Mouse (Mus musculus) T-helper 17 cell (primary cell): ENCODE measurements around the gene Fignl2.

ENCODE experiments used
- in situ Hi-C, 2 experiments: fragments of 300-600 bp; cut with MboI, MseI; formaldehyde crosslinking; loops; 1 replicate in 1 of 2; 2 replicates in 1 of 2; pipeline ENCODE4 v1.15.1; 2025; ENCODE audit warnings: high pct_unique_total_duplicates in 2 of 2

Fignl2 gene

DNA sequence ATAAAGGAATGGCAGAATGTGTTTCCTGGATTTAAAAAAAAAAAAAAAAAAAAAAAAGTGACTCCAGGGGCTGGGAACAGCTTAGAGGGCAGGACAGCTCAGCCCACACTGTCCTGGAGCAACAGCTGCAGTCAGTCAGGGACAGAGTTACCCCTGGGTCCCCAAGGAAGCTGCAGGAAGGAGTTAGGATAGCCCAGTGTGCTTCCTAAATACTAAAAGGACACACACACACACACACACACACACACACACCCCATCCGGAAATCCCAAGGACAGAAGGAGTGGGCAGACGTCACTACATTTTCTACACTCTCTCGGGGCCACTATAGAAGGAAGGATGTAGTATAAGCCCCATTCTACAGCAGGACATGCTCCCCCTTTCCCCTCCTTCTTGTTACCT is 10.3 kb downstream of the Fignl2 start:
- in situ Hi-C loops: loop anchor here in 1 of 2 experiments (10.0 kb wide), 1 partner anchor 577 kb away; the partner anchor contains the start of gene Gm5478

DNA sequence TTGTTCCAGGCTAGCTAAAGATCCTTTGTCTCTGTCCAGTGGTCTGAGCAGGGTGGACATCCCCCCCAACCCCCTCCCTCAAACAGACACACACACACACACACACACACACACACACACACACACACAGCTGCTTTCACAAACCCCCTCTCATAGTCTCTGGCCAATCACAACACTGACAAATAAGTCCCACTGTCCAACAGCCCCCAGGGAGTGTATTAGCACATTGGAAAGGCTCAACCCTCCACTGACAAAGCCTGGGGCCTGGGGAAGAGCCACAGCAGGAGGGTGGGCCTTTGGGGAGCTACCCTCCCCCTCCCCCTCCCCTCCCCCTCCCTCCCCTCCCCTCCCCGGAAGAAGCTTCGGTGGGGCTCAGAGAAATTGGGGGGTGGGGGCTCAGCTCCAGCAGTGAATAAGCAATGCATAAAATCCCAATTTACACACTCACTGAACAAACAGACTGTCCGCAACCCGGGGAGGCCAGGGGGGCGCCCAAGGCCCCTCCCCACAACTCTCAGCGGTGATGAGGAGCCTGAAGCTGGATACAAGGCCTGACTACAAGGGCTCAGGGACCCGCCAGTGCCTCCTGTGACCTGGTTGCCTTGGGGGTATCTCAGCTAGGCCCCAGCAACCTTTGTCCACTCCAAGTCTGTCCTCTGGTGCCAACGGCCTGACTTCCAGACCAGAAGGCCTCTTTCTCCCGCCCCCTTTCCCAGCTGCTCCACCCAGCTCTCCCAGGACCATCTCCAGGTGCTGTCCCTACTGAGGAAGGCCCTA is 11.3 kb downstream of the Fignl2 start:
- in situ Hi-C loops: loop anchor here in 1 of 2 experiments (10.0 kb wide), 1 partner anchor 578 kb away; the partner anchor contains the start of gene Gm5478

GRCm38 (mm10) chr15:101066364-101066847 is 12.0 kb downstream of the Fignl2 start:
- in situ Hi-C loops: loop anchor here in 1 of 2 experiments (10.0 kb wide), 1 partner anchor 578 kb away; the partner anchor contains the start of gene Gm5478

GRCm38 (mm10) chr15:101065069-101065468 is 13.3 kb downstream of the Fignl2 start:
- in situ Hi-C loops: loop anchor here in 1 of 2 experiments (10.0 kb wide), 1 partner anchor 580 kb away; the partner anchor contains the start of gene Gm5478

- in situ Hi-C loops: loop anchor here in 1 of 2 experiments (10.0 kb wide), 1 partner anchor 584 kb away; the partner anchor contains the start of gene Gm5478
Measured at GRCm38 (mm10) chr15:101060280-101060852, 18.0 kb downstream of the Fignl2 start.

DNA sequence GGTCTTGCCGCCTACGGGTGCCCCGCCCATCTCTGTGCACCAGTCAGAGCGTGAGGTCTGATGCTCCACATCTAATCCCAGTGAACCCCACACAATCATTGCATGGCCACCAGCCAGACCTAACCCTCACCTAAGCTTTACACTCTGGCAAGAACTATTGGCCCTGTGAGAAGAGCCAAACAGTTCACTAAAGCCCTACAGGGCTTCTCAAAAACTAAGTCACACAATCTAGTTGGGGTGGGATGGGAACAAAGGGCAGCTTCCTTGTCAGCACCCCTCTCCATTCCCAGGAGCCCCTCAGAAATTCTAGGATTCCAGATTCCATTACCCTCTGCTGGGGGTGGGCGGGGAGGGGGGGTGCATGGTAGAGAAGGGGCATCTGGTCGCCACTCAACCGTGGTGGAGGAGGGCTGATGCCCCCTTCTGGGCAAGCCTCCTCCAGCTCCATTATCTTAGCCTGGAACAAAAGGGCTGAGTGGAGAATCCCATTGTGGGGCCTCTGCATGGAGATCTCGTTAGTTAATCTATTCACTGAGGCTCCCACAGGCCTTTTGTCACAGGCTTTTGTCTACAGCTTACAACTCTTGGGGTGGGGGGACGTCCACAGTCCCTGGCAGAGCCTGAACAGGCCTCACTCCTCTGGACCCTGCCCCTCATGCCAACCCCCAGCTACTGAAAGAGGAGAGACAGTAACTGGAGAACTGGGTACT is 18.6 kb downstream of the Fignl2 start:
- in situ Hi-C loops: loop anchor here in 1 of 2 experiments (10.0 kb wide), 1 partner anchor 585 kb away; the partner anchor contains the start of gene Gm5478

GRCm38 (mm10) chr15:101056225-101056624 is 22.1 kb downstream of the Fignl2 start:
- in situ Hi-C loops: no loop called here

DNA sequence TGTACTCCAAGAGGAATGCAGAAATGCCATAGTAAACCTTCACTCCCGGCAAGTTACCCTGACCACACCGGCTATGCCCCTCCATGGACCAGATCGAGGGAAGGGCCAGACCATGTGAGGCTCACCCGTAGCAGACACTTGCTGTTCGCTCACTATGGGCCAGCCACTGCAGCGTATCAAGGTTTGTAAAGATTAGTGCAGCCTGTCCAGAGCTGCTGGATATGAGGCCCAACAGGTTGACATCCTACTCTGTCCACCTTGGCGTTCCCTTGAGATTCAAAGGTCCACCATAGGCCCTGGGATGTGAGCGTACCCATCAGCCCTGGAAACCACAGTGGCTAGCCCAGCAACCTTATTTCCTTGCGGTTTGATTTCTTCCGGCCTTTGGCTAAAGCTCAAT is 23.8 kb downstream of the Fignl2 start:
- in situ Hi-C loops: no loop called here

- in situ Hi-C loops: no loop called here
Measured at GRCm38 (mm10) chr15:101053832-101054459, 24.4 kb downstream of the Fignl2 start.

DNA sequence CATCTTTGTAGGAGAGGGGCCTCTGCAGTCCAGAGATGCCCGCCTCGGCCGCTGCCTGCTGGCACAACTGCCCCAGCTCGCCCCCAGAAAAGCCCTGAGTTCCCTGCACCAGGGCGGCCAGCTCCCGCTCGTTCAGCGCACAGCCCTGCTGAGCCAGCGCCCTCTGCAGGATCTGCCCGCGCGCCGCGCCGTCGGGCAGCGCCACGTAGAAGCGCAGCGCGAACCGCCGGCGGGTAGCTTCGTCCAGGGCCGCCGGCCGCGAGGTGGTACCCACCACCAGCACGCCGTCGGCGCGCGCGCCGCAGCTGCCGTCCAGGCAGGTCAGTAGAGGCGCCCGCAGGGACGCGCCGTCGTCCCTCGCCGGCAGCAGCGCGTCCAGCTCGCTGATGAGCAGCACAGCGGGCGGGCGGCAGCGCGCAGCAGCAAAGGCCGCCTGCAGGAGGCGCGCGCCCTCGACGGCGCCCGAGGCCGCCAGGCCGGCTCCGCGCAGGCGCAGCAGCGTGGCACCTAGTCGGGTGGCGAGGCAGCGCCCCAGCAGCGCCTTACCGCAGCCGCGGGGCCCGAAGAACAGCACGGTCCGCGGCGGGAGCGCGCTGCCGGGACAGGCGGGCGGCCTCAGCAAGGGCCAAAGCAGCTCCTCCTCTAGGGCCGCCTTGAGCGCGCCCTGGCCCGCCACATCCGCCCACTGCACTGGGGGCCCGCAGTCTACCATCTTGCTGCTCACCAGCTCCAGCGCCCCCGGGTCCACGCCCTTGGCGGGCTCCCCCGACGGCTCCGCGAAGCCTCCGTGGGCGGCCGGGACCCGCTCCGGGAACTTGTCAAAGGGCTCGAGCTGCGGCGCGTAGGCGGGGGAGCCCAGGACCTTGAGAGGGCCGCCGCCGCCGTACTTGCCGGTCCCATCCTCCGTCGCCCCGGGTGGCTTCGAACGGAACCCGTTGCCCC is 25.5 kb downstream of the Fignl2 start:
- in situ Hi-C loops: no loop called here

DNA sequence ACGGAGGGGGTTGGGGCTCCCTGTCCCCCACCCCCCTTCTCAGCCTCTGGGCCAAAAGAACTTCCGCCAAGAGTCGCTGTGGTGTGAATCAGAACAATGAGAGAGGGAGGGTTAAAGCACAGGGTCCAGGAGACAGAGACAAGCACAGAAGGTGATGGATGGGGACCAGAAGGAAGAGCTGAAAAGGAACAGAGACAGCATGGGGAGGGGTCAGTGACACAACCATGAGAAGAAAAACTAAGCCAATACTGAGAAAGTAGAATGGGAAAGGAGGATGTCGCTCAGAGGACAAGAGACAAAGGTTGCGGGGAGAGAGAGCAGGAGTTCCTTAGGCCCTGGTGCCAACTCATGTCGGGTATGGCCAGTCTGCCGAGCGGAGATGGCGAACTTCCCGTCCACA is 26.5 kb downstream of the Fignl2 start:
- in situ Hi-C loops: no loop called here

DNA sequence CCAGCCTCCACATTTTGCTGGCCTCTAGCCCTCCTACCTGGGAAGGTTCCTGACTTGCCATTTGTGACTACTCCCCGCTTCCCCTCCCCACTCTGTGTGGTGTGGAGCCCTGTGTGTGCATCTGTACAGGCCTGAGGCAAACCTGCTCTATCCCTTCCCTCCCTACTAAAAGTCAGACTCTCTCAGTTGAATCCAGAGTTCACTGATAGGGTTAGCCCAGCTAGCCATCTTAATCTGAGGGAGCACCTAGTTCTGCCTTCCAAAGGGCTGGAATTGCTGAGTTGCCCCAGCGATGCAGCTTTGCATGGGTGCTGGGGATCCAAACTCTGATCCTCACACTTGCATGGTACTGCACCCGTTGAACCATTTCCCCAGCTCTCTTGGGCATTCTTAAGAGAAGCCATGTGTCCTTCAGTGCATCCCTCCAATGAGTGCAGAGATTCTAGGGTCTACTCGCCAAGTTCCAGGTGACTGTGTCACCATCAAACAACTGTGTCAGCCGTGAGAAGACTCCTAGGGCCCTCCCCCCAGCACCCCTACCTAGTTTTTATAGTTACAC is 29.9 kb downstream of the Fignl2 start:
- in situ Hi-C loops: no loop called here

DNA sequence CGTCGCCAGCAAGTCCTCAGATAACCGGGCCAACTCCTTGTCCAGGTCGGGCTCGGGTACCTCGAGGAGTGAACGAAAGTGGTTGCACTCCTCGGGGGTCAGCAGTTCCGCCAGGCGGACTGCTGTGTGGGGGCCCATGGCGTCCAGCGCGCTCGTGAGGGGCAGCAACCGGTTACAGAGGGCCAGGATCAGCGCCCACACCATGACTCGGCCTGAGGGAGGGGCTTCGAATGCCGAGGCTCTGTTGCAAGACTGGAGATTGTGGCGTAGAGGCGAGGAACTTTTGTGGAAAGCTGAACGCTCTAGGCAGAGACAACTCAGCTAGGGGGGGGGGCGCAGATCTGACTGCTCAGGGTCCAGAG is 31.2 kb downstream of the Fignl2 start, which contains the start of gene Gm47841:
TSS of gene Gm47841 (minus strand) at position 204 of the 362 bp plus-strand sequence.
- in situ Hi-C loops: no loop called here

GRCm38 (mm10) chr15:101046527-101047193 is 31.7 kb downstream of the Fignl2 start:
- in situ Hi-C loops: no loop called here

DNA sequence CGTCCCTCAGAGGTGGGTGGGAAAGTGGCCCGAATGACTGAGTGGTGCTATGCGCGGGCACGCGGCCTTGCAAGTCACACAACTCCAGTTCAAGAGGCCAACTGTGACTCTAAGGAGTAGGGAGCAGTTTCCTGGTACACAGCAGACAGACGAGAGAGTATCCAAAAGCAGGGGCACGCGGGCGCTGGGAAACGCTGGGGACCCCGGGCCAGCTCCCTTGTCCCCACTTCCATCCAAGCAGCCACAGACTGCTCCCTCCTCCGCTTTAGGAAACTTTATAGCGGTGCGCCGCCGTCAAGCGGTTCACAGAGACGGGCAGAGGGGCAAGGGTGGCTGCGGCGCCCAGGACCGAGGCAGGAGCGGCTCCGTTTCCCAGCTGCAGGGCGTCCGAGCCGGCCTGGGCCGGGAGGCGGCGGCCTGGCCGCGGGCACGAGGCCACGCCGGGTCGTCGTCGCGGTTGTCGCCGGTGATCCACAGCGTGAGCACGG is 32.3 kb downstream of the Fignl2 start:
- in situ Hi-C loops: no loop called here

DNA sequence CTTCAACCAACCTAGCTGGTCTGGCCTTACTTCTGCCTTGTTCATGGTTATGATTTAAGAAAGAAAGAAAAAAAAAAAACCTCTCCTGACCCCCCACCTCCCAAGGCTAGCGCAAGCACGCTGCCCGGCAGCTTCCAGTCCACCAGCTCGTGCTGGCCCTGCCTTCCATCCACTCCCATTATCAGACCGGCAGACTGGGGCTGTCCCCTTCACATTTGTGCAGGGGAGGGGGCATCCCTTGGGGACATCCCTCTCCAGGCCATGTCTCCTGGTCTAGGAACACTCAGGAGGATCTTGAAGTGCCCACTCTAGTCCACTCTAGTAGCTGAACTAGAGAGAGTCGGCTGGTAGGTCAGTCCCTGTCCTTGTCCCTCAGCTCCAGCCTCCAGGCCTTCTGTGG is 33.8 kb downstream of the Fignl2 start:
- in situ Hi-C loops: no loop called here

DNA sequence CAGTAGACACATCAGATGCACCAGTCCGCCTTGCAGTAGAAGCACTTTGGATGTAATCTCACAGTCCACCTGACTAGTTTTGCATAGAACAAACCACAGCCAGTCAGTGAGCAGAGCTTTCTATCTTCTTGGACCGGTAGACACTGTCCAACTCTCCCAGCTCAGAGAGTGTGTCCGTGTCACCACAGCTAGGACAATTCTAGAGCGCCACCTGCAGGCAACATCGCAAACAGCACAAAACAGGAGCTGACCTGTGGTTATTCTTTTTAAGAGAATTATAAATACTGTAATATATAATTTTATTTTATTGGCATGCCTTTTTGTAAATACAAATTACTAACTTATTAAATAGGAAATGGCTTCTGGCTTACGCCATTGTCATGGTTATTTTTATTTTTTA is 35.8 kb downstream of the Fignl2 start:
- in situ Hi-C loops: no loop called here

DNA sequence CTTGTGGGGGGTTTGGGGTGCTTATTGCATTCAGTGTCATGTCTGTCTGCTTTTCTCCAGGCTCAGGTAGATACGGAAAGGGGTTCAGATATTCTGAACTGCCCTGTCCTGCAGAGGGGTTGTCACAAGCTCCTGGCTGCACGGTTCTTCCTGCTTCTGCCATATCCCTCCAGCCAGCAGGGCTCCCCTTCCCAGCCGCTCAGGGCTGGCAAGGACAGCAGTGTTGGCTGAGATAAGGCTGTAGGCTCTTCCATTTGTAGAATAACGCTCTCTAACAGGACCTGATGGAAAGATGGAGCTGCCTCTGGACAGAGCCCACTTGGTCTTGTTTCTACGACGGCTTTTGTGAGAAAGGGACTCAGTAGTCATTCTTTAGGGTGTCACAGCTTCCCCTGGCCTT is 36.4 kb downstream of the Fignl2 start:
- in situ Hi-C loops: no loop called here

DNA sequence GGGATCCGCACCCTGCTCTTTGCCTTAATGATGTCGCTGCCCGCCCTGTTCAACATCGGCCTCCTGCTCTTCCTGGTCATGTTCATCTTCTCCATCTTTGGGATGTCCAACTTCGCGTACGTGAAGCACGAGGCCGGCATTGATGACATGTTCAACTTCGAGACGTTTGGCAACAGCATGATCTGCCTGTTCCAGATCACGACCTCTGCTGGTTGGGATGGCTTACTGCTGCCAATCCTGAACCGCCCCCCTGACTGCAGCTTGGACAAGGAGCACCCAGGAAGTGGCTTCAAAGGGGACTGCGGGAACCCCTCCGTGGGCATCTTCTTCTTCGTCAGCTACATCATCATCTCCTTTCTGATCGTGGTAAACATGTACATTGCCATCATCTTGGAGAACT is 38.7 kb downstream of the Fignl2 start:
- in situ Hi-C loops: no loop called here
